Mouse (Mus musculus) limb, embryonic 12.5 days (tissue): ENCODE data around the gene Rsph14. TPM values are rescaled to one million over a fixed set of nuclear protein-coding genes. Genes with fewer than 3 reads are reported as not detected.

Experiments
- polyA plus RNA-seq: library from polyadenylated mRNA; unstranded; fragments of >200 nt; fragmentation: Nextera tagmentation; extraction: Ambion mirVana; gene quantifications from 2 replicates; pipeline ENCODE4 v1.2.1, GENCODE M21; 2016

Rsph14 gene
- polyA plus RNA-seq, 1 experiment from 2014 or later = not detected

Other genes starting within 250 kb of the Rsph14 start
- 3.1 and 3.9 TPM in 2 replicates for gene Gnaz, start 65.4 kb downstream of the Rsph14 start, polyA plus RNA-seq
- 11.7 and 13.5 TPM in 2 replicates for gene Rab36, start 4.5 kb upstream of the Rsph14 start, polyA plus RNA-seq
- gene Bcr, start 28.0 kb upstream of the Rsph14 start, polyA plus RNA-seq = 9.9 and 11.0 TPM in 2 replicates
- gene Specc1l, start 179.5 kb upstream of the Rsph14 start, polyA plus RNA-seq = 49.8 and 50.8 TPM in 2 replicates